Mouse (Mus musculus): ENCODE measurements around the gene Ucp3.

- TF ChIP-seq CTCF (IDR thresholded peaks at IDR 0.05; ENCODE audit: low read depth, low read length) (no peak), POLR2A (IDR thresholded peaks at IDR 0.05; ENCODE audit: extremely low read depth, insufficient read depth, low read length) (no peak)
Measured at GRCm38 (mm10) chr7:100448985-100449384, 23.8 kb upstream of the Ucp3 start.
